Mouse (Mus musculus): Measurements from ENCODE around the gene Bricd5.

Bricd5 gene

GRCm38 (mm10) chr17:24514270-24515257 is 40.9 kb downstream of the Bricd5 start:
- no peak for DNase-seq (ENCODE audit: low read depth in 2 of 2, low spot score in 2 of 2)

- DNase-seq (ENCODE audit: low read depth in 2 of 2, low spot score in 2 of 2) = no peak
These were observed 46.8 kb downstream of the Bricd5 start for GRCm38 (mm10) chr17:24520450-24520849.

GRCm38 (mm10) chr17:24524734-24525133 is 51.0 kb downstream of the Bricd5 start:
- no peak for DNase-seq (ENCODE audit: low read depth in 2 of 2, low spot score in 2 of 2)
